Mouse (Mus musculus): ENCODE results near the gene Ttc19. TPM values are rescaled to one million over a fixed set of nuclear protein-coding genes. Genes with fewer than 3 reads are reported as not detected.
"Not testable (repeated sequence)": the region's sequence is repeated elsewhere in the genome, so short reads cannot be mapped to it uniquely, and the experiment has no call there.

Gene Ttc19
- polyA plus RNA-seq, 1 experiment, result 5.7 TPM

- WGBS, result 7% methylated on average over 5 of the region's 5 CpGs
- peak; percentile 77 for DNase-seq (ENCODE audit: low read depth, low spot score)
Measured at GRCm38 (mm10) chr11:62278027-62278426, 3.2 kb upstream of the Ttc19 start.

- DNase-seq (ENCODE audit: low read depth, low spot score), result no peak
- WGBS, result 1% methylated on average over 57 of the region's 57 CpGs
Measured at GRCm38 (mm10) chr11:62281601-62281997, 326 bp downstream of the Ttc19 start.

GRCm38 (mm10) chr11:62284020-62284419 lies 2.7 kb downstream of the Ttc19 start:
- DNase-seq (ENCODE audit: low read depth, low spot score), result not testable (repeated sequence)
- 91% methylated on average over 3 of the region's 3 CpGs for WGBS

GRCm38 (mm10) chr11:62285020-62285419 lies 3.7 kb downstream of the Ttc19 start:
- 80% methylated on average over 8 of the region's 8 CpGs for WGBS
- DNase-seq (ENCODE audit: low read depth, low spot score), result no peak

- DNase-seq (ENCODE audit: low read depth, low spot score), result no peak
- 100% methylated on average over 1 of the region's 1 CpGs for WGBS
Measured at GRCm38 (mm10) chr11:62287700-62288099, 6.4 kb downstream of the Ttc19 start.

- DNase-seq (ENCODE audit: low read depth, low spot score), result no peak
- 41% methylated on average over 2 of the region's 2 CpGs for WGBS
Measured at GRCm38 (mm10) chr11:62294121-62294520, 12.8 kb downstream of the Ttc19 start.

- DNase-seq (ENCODE audit: low read depth, low spot score), result no peak
- WGBS, result 90% methylated on average over 6 of the region's 6 CpGs
Measured at GRCm38 (mm10) chr11:62298883-62299282, 17.6 kb downstream of the Ttc19 start.

- DNase-seq (ENCODE audit: low read depth, low spot score), result no peak
Measured at GRCm38 (mm10) chr11:62305866-62306265, 24.6 kb downstream of the Ttc19 start.

GRCm38 (mm10) chr11:62309296-62309695 lies 28.0 kb downstream of the Ttc19 start:
- WGBS, result 86% methylated on average over 2 of the region's 2 CpGs
- no peak for DNase-seq (ENCODE audit: low read depth, low spot score)

More at GRCm38 (mm10) chr11:62305866-62306265, 24.6 kb downstream of the Ttc19 start:
- WGBS, result 86% methylated on average over 2 of the region's 2 CpGs

- no peak for DNase-seq (ENCODE audit: low read depth, low spot score)
- 62% methylated on average over 5 of the region's 5 CpGs for WGBS
Measured at GRCm38 (mm10) chr11:62314984-62315383, 33.7 kb downstream of the Ttc19 start.

- DNase-seq (ENCODE audit: low read depth, low spot score), result no peak
- 90% methylated on average over 11 of the region's 11 CpGs for whole genome bisulfite sequencing
Measured at GRCm38 (mm10) chr11:62317746-62318145, 36.5 kb downstream of the Ttc19 start.

- DNase-seq (ENCODE audit: low read depth, low spot score), result no peak
- 36% methylated on average over 3 of the region's 3 CpGs for WGBS
Measured at GRCm38 (mm10) chr11:62320097-62320496, 38.8 kb downstream of the Ttc19 start.

GRCm38 (mm10) chr11:62323659-62324058 lies 42.4 kb downstream of the Ttc19 start:
- WGBS, result 87% methylated on average over 3 of the region's 3 CpGs
- no peak for DNase-seq (ENCODE audit: low read depth, low spot score)

GRCm38 (mm10) chr11:62331141-62331540 lies 49.9 kb downstream of the Ttc19 start:
- DNase-seq (ENCODE audit: low read depth, low spot score), result no peak
- 49% methylated on average over 5 of the region's 5 CpGs for WGBS

- WGBS, result 93% methylated on average over 4 of the region's 4 CpGs
- DNase-seq (ENCODE audit: low read depth, low spot score), result no peak
Measured at GRCm38 (mm10) chr11:62332228-62332627, 51.0 kb downstream of the Ttc19 start.

GRCm38 (mm10) chr11:62343002-62343401 lies 61.7 kb downstream of the Ttc19 start:
- 84% methylated on average over 13 of the region's 13 CpGs for WGBS

GRCm38 (mm10) chr11:62351948-62352347 lies 70.7 kb downstream of the Ttc19 start:
- DNase-seq (ENCODE audit: low read depth, low spot score), result no peak
- 63% methylated on average over 4 of the region's 4 CpGs for WGBS

More at GRCm38 (mm10) chr11:62343002-62343401, 61.7 kb downstream of the Ttc19 start:
- no peak for DNase-seq (ENCODE audit: low read depth, low spot score)

GRCm38 (mm10) chr11:62355216-62355615 lies 73.9 kb downstream of the Ttc19 start:
- DNase-seq (ENCODE audit: low read depth, low spot score), result no peak
- 76% methylated on average over 2 of the region's 2 CpGs for whole genome bisulfite sequencing

- 79% methylated on average over 6 of the region's 6 CpGs for WGBS
- no peak for DNase-seq (ENCODE audit: low read depth, low spot score)
Measured at GRCm38 (mm10) chr11:62366879-62367278, 85.6 kb downstream of the Ttc19 start.

GRCm38 (mm10) chr11:62369924-62370323 lies 88.7 kb downstream of the Ttc19 start:
- no peak for DNase-seq (ENCODE audit: low read depth, low spot score)

GRCm38 (mm10) chr11:62371776-62372175 lies 90.5 kb downstream of the Ttc19 start:
- 83% methylated on average over 2 of the region's 2 CpGs for WGBS
- no peak for DNase-seq (ENCODE audit: low read depth, low spot score)

GRCm38 (mm10) chr11:62377202-62377851 lies 96.1 kb downstream of the Ttc19 start:
- DNase-seq (ENCODE audit: low read depth, low spot score), result not testable (repeated sequence)
- WGBS, result 78% methylated on average over 6 of the region's 6 CpGs
